ENCODE assay signal across 8 mouse cellular contexts in genomic region chr3:52257782-52258441, GRCm38 (mm10). TPM values are rescaled to one million over a fixed set of nuclear protein-coding genes. Genes with fewer than 3 reads are reported as not detected.
DNase-seq lines count a peak whose midpoint lies in the region; ATAC-seq and TF ChIP-seq lines count a peak whose summit lies in the region.

No protein-coding gene starts in this region.

- 17% methylated on average over 18 of the region's 18 CpGs for WGBS in bone marrow, adult 2 months
- WGBS in forebrain, embryonic 14.5 days: 14% methylated on average over 18 of the region's 18 CpGs
- 9% methylated on average over 18 of the region's 18 CpGs for WGBS in small intestine, adult 2 months

- H3K4me2 ChIP-seq in forebrain, embryonic 14.5 days (ENCODE audit: low read length): peak overlapping the region; percentile 37

- peak; percentile 32; the same call in 1 of the 2 replicates for TF ChIP-seq CTCF in bone marrow, adult 2 months (IDR thresholded peaks at IDR 0.05; ENCODE audit: control insufficient read depth, insufficient read depth, low read length)
- TF ChIP-seq CTCF in small intestine, adult 2 months (IDR thresholded peaks at IDR 0.05; ENCODE audit: extremely low read depth, insufficient read length, insufficient replicate concordance, low read depth, low read length): peak; percentile 84; the same call in 1 of the 2 replicates

- H3K27ac ChIP-seq in bone marrow, adult 2 months (ENCODE audit: control insufficient read depth, insufficient read depth, low read depth, low read length, poor library complexity): no peak overlapping the region
- H3K27ac ChIP-seq in forebrain, embryonic 14.5 days (ENCODE audit: low read depth, low read length): no peak overlapping the region
- H3K27ac ChIP-seq in small intestine, adult 2 months (ENCODE audit: insufficient read depth, low read depth, low read length): no peak overlapping the region

- H3K9ac ChIP-seq in forebrain, embryonic 14.5 days (ENCODE audit: low read length): no peak overlapping the region

- DNase-seq in adrenal gland, adult (ENCODE audit: inconsistent age in 2 of 2, low spot score in 1 of 2): peak; percentile 41 to 79
- DNase-seq in adrenal gland, adult 8-10 months: no peak
- DNase-seq in forebrain, embryonic 14.5 days (ENCODE audit: low spot score): peak; percentile 75
- peak; percentile 80 for DNase-seq in heart, postnatal 4 days
- DNase-seq in layer of hippocampus, postnatal 25 days (ENCODE audit: extremely low spot score in 1 of 2, low spot score in 1 of 2): peak; percentile 43 to 71
- peak; percentile 79 for DNase-seq in mesoderm, embryonic 11.5 days (ENCODE audit: low read depth, low spot score)

- H3K4me1 ChIP-seq in bone marrow, adult 2 months (ENCODE audit: control insufficient read depth, insufficient read depth, low read length): no peaks in the 10 kb centered on the region
- no peaks in the 10 kb centered on the region for H3K4me1 ChIP-seq in forebrain, embryonic 14.5 days (ENCODE audit: control insufficient read depth, insufficient read depth, low read length)
- H3K4me1 ChIP-seq in small intestine, adult 2 months (ENCODE audit: control insufficient read depth, insufficient read depth, insufficient read length, low read length): peaks cover 14% of the 10 kb centered on the region

- 0 out of 2 replicates have a peak, but pooled peaks cover 3% of the 10 kb centered on the region for H3K27me3 ChIP-seq in forebrain, embryonic 14.5 days (replicated peaks; ENCODE audit: control insufficient read depth, insufficient read depth, low read length)
- H3K27me3 ChIP-seq in small intestine, adult 2 months (ENCODE audit: control insufficient read depth, insufficient read depth, low read length): no peaks in the 10 kb centered on the region

- H3K4me3 ChIP-seq in bone marrow, adult 2 months (replicated peaks; ENCODE audit: control insufficient read depth, low read depth, low read length): no peak overlapping the region
- 0 out of 2 replicates have a peak overlapping the region, but pooled peaks have one; percentile 3 for H3K4me3 ChIP-seq in forebrain, embryonic 14.5 days (ENCODE audit: low read depth, low read length)
- H3K4me3 ChIP-seq in small intestine, adult 2 months (ENCODE audit: low read depth, low read length): peak overlapping the region; percentile 43

- H3K36me3 ChIP-seq in forebrain, embryonic 14.5 days (ENCODE audit: control insufficient read depth, insufficient read depth, low read length): no peaks in the 10 kb centered on the region
- H3K36me3 ChIP-seq in small intestine, adult 2 months (ENCODE audit: control insufficient read depth, insufficient read depth, low read length): no peaks in the 10 kb centered on the region

- H3K9me3 ChIP-seq in forebrain, embryonic 14.5 days (replicated peaks; ENCODE audit: control insufficient read depth, low read length): no peaks in the 10 kb centered on the region

- peak; percentile 76; the same call in 1 of the 2 replicates for ATAC-seq in forebrain, embryonic 14.5 days

- no peak for TF ChIP-seq POLR2A in bone marrow, adult 2 months (IDR thresholded peaks at IDR 0.05; ENCODE audit: borderline replicate concordance, control insufficient read depth, low read depth, low read length)
- no peak for TF ChIP-seq POLR2A in small intestine, adult 2 months (IDR thresholded peaks at IDR 0.05; ENCODE audit: low read depth, low read length)

RNA-seq across cellular contexts. Expression of gene Foxo1, which starts 10.2 kb away (rescaled TPM):
- 10 to 100 TPM; 21.2 to 23.6 (median 22.5) TPM for total RNA-seq in adrenal gland, adult 8-10 months (2022)
- 4.1 and 6.3 TPM in 2 replicates for polyA plus RNA-seq in bone marrow, adult 2 months (2011; ENCODE audit: insufficient read depth, insufficient read length, low replicate concordance, missing spikeins)
- polyA plus RNA-seq in forebrain, embryonic 14.5 days (2014; fragmentation: Nextera tagmentation; extraction: Ambion mirVana): 2.8 and 2.9 TPM in 2 replicates
- total RNA-seq in heart, postnatal 4 days (2021): 10 to 100 TPM; 13.2 to 13.5 TPM
- 10 to 100 TPM; 20.5 to 21.1 TPM for total RNA-seq in layer of hippocampus, postnatal 25 days (2021)
- 6.0 and 13.3 TPM in 2 replicates for polyA plus RNA-seq in small intestine, adult 2 months (2012; rRNA removed)
